Mouse (Mus musculus): ENCODE results near the gene Foxc2. TPM values are rescaled to one million over a fixed set of nuclear protein-coding genes. Genes with fewer than 3 reads are reported as not detected.

The Foxc2 gene
- polyA plus RNA-seq, 1 experiment from 2014 or later, result 1.7 TPM

GRCm38 (mm10) chr8:121092141-121092540 is 23.8 kb upstream of the Foxc2 start:
- Histone ChIP-seq H3K9ac (replicated peaks; ENCODE audit: low read depth, low read length) (no peak overlapping the region), H3K4me2 (ENCODE audit: low read length) (no peak overlapping the region), H3K27ac (ENCODE audit: low read length) (no peak overlapping the region), H3K4me1 (replicated peaks; ENCODE audit: control insufficient read depth, insufficient read depth, low read length) (no peaks in the 10 kb centered on the region), H3K9me3 (ENCODE audit: control insufficient read depth, low read length) (no peaks in the 10 kb centered on the region), H3K4me3 (replicated peaks; ENCODE audit: low read length) (no peak overlapping the region), H3K36me3 (ENCODE audit: control insufficient read depth, insufficient read depth) (peaks cover 2% of the 10 kb centered on the region; the same call in 1 of the 2 replicates), H3K27me3 (replicated peaks; ENCODE audit: control insufficient read depth, insufficient read depth, low read length) (peaks cover 61% of the 10 kb centered on the region)
- WGBS, result 30% methylated on average over 6 of the region's 6 CpGs
- ATAC-seq, result no peak

- H3K27ac ChIP-seq (ENCODE audit: low read length), result no peak overlapping the region
- peaks cover 56% of the 10 kb centered on the region for H3K27me3 ChIP-seq (replicated peaks; ENCODE audit: control insufficient read depth, insufficient read depth, low read length)
- no peaks in the 10 kb centered on the region for H3K9me3 ChIP-seq (ENCODE audit: control insufficient read depth, low read length)
- ATAC-seq, result peak; percentile 69
- no peak overlapping the region for H3K9ac ChIP-seq (replicated peaks; ENCODE audit: low read depth, low read length)
- H3K4me1 ChIP-seq (replicated peaks; ENCODE audit: control insufficient read depth, insufficient read depth, low read length), result no peaks in the 10 kb centered on the region
- peaks cover 5% of the 10 kb centered on the region; the same call in 1 of the 2 replicates for H3K36me3 ChIP-seq (ENCODE audit: control insufficient read depth, insufficient read depth)
- H3K4me2 ChIP-seq (ENCODE audit: low read length), result no peak overlapping the region
- 3% methylated on average over 16 of the region's 16 CpGs for WGBS
- no peak overlapping the region for H3K4me3 ChIP-seq (replicated peaks; ENCODE audit: low read length)
These were observed 23.3 kb upstream of the Foxc2 start for GRCm38 (mm10) chr8:121092627-121093026.

- Histone ChIP-seq H3K4me3 (replicated peaks; ENCODE audit: low read length) (no peak overlapping the region), H3K36me3 (ENCODE audit: control insufficient read depth, insufficient read depth) (peaks cover 9% of the 10 kb centered on the region), H3K27ac (ENCODE audit: low read length) (no peak overlapping the region), H3K9me3 (ENCODE audit: control insufficient read depth, low read length) (no peaks in the 10 kb centered on the region), H3K9ac (replicated peaks; ENCODE audit: low read depth, low read length) (no peak overlapping the region), H3K27me3 (replicated peaks; ENCODE audit: control insufficient read depth, insufficient read depth, low read length) (peaks cover 49% of the 10 kb centered on the region), H3K4me1 (replicated peaks; ENCODE audit: control insufficient read depth, insufficient read depth, low read length) (no peaks in the 10 kb centered on the region), H3K4me2 (ENCODE audit: low read length) (no peak overlapping the region)
- WGBS, result 62% methylated on average over 6 of the region's 6 CpGs
- ATAC-seq, result no peak
These were observed 22.5 kb upstream of the Foxc2 start for GRCm38 (mm10) chr8:121093496-121093895.

GRCm38 (mm10) chr8:121104049-121104818 is 11.7 kb upstream of the Foxc2 start:
- H3K27ac ChIP-seq (ENCODE audit: low read length), result no peak overlapping the region
- H3K36me3 ChIP-seq (ENCODE audit: control insufficient read depth, insufficient read depth), result peaks cover 15% of the 10 kb centered on the region
- H3K9ac ChIP-seq (replicated peaks; ENCODE audit: low read depth, low read length), result no peak overlapping the region
- WGBS, result 51% methylated on average over 17 of the region's 17 CpGs
- no peak overlapping the region for H3K4me2 ChIP-seq (ENCODE audit: low read length)
- ATAC-seq, result 0 out of 2 replicates have a peak, but pooled peaks have one; percentile 15
- no peaks in the 10 kb centered on the region for H3K9me3 ChIP-seq (ENCODE audit: control insufficient read depth, low read length)
- H3K4me3 ChIP-seq (replicated peaks; ENCODE audit: low read length), result no peak overlapping the region
- H3K4me1 ChIP-seq (replicated peaks; ENCODE audit: control insufficient read depth, insufficient read depth, low read length), result peaks cover 10% of the 10 kb centered on the region
- no peaks in the 10 kb centered on the region for H3K27me3 ChIP-seq (replicated peaks; ENCODE audit: control insufficient read depth, insufficient read depth, low read length)

GRCm38 (mm10) chr8:121107668-121108656 is 8.0 kb upstream of the Foxc2 start, which contains the start of gene Mthfsd:
Gene Mthfsd, minus strand, starts transcription at chr8:121108392.
- Histone ChIP-seq H3K4me1 (replicated peaks; ENCODE audit: control insufficient read depth, insufficient read depth, low read length) (peaks cover 10% of the 10 kb centered on the region), H3K4me2 (ENCODE audit: low read length) (peak within 1 kb of the TSS; percentile 75), H3K27me3 (replicated peaks; ENCODE audit: control insufficient read depth, insufficient read depth, low read length) (peaks cover 15% of the 10 kb centered on the region; the same call in 1 of the 2 replicates), H3K36me3 (ENCODE audit: control insufficient read depth, insufficient read depth) (peaks cover 7% of the 10 kb centered on the region; the same call in 1 of the 2 replicates), H3K4me3 (replicated peaks; ENCODE audit: low read length) (peak within 1 kb of the TSS; percentile 69), H3K27ac (ENCODE audit: low read length) (peak within 1 kb of the TSS; percentile 62), H3K9me3 (ENCODE audit: control insufficient read depth, low read length) (no peaks in the 10 kb centered on the region), H3K9ac (replicated peaks; ENCODE audit: low read depth, low read length) (peak within 1 kb of the TSS; percentile 83)
- ATAC-seq, result peak; percentile 96
- under 1% methylated on average over 73 of the region's 75 CpGs for WGBS

- WGBS, result 14% methylated on average over 5 of the region's 5 CpGs
- Histone ChIP-seq H3K27ac (ENCODE audit: low read length) (no peak overlapping the region), H3K4me1 (replicated peaks; ENCODE audit: control insufficient read depth, insufficient read depth, low read length) (peaks cover 10% of the 10 kb centered on the region), H3K4me3 (replicated peaks; ENCODE audit: low read length) (peak overlapping the region; percentile 69), H3K27me3 (replicated peaks; ENCODE audit: control insufficient read depth, insufficient read depth, low read length) (peaks cover 20% of the 10 kb centered on the region), H3K9me3 (ENCODE audit: control insufficient read depth, low read length) (no peaks in the 10 kb centered on the region), H3K36me3 (ENCODE audit: control insufficient read depth, insufficient read depth) (peaks cover 5% of the 10 kb centered on the region; the same call in 1 of the 2 replicates), H3K4me2 (ENCODE audit: low read length) (peak overlapping the region; percentile 75), H3K9ac (replicated peaks; ENCODE audit: low read depth, low read length) (peak overlapping the region; percentile 57)
- ATAC-seq, result no peak
These were observed 7.3 kb upstream of the Foxc2 start for GRCm38 (mm10) chr8:121108657-121109056.

GRCm38 (mm10) chr8:121111145-121111907 is 4.6 kb upstream of the Foxc2 start:
- WGBS, result 48% methylated on average over 7 of the region's 7 CpGs
- Histone ChIP-seq H3K27ac (ENCODE audit: low read length) (no peak overlapping the region), H3K9me3 (ENCODE audit: control insufficient read depth, low read length) (no peaks in the 10 kb centered on the region), H3K36me3 (ENCODE audit: control insufficient read depth, insufficient read depth) (no peaks in the 10 kb centered on the region), H3K4me3 (replicated peaks; ENCODE audit: low read length) (no peak overlapping the region), H3K4me1 (replicated peaks; ENCODE audit: control insufficient read depth, insufficient read depth, low read length) (peaks cover 13% of the 10 kb centered on the region), H3K4me2 (ENCODE audit: low read length) (no peak overlapping the region), H3K27me3 (replicated peaks; ENCODE audit: control insufficient read depth, insufficient read depth, low read length) (peaks cover 44% of the 10 kb centered on the region), H3K9ac (replicated peaks; ENCODE audit: low read depth, low read length) (no peak overlapping the region)
- ATAC-seq, result no peak

GRCm38 (mm10) chr8:121113261-121113660 is 2.7 kb upstream of the Foxc2 start:
- ATAC-seq, result peak; percentile 56
- WGBS, result under 1% methylated on average over 21 of the region's 21 CpGs
- Histone ChIP-seq H3K4me3 (replicated peaks; ENCODE audit: low read length) (no peak overlapping the region), H3K36me3 (ENCODE audit: control insufficient read depth, insufficient read depth) (no peaks in the 10 kb centered on the region), H3K4me2 (ENCODE audit: low read length) (no peak overlapping the region), H3K4me1 (replicated peaks; ENCODE audit: control insufficient read depth, insufficient read depth, low read length) (peaks cover 15% of the 10 kb centered on the region), H3K9ac (replicated peaks; ENCODE audit: low read depth, low read length) (no peak overlapping the region), H3K9me3 (ENCODE audit: control insufficient read depth, low read length) (peaks cover 3% of the 10 kb centered on the region; the same call in 1 of the 2 replicates), H3K27ac (ENCODE audit: low read length) (no peak overlapping the region), H3K27me3 (replicated peaks; ENCODE audit: control insufficient read depth, insufficient read depth, low read length) (peaks cover 63% of the 10 kb centered on the region)
